Mouse (Mus musculus) embryo, embryonic 10 days (tissue): ENCODE data around the gene Mrvi1.

ENCODE experiments used
- DNase-seq: peaks from one replicate; pipeline ENCODE4 v3.0.0-alpha.2; 2015; ENCODE audit warnings: low spot score

The Mrvi1 gene

GRCm38 (mm10) chr7:110834522-110834921 lies 147.7 kb downstream of the Mrvi1 start:
- no peak for DNase-seq

DNA sequence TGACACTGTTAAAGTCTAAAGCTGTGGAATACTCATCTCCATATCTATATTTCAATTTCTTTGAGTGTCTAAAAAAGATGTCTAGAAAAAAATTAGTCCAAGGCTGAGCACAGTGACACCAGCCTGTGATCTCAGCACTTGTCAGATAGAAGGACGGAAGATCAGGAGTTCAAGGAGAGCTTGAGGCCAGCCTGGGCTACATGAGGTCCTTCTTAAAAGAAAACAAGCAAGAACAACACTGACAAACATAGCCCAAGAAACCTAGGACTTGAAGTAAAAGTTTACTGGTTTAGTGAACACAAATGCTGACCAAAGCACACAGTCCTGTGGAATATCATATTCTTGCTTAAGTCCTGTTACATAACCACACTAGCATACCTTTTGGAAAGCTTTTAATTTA lies 148.2 kb downstream of the Mrvi1 start:
- no peak for DNase-seq

DNA sequence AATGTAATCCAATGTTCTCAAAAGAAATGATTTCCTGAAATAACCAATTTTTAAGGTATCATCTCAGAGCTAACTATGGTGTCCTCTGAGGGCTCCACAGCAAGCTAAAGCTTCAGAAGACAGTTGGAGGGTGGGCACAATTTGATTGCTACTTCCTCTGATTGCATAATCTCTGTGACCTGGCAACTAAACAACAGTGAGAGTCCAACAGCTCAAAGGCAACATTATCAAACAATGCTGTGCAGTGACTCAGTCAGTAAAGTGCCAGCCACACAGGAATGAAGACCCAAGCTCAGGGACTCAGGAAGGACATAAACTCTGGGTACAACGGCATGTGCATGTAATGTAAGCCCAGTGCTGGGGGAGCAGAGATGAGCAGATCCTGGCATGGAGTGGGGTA lies 149.2 kb downstream of the Mrvi1 start:
- DNase-seq, result no peak

DNA sequence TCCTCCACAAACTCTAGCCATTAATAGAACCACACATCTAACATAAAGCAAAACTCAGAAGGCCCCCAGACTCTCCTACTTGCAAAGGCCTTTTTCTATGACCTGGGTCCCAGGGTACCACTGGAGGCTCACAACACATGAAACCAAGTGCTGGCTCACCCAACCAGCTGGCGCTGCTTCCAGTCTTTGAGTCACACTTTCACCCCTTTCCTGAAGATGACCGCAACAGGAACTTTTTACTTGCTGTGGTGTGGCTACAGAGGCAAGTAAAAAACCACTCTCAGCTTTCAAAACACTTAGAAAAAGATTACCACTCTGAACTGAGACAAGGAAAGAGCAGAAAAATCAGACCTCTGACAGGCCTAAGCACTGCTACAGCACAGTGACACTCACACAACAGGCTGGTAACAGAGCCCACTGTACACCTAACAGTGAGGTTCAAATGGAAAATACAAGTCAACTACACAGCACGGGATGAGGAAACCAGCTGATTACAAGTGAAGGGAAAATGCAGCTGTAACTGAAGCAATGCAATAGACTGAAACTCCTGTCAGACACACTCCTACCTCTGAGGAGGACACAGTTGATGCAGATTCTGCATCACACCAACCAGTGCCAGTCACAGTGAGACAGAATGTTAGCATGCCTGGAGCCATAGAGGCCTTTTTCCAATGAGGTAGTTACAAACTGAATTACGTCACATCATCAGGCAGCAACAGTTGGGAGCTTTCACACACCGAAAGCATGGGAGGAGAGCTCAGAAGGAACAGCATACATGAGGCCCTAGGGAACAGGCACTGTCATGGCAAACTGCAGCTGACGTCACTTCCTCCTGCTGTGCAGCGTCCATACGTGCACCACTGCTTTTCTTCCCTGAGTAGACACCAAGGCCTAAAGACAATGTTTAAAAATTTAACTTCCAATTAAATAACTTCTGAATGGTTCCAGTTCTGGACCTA lies 158.0 kb downstream of the Mrvi1 start:
- DNase-seq, result no peak

DNA sequence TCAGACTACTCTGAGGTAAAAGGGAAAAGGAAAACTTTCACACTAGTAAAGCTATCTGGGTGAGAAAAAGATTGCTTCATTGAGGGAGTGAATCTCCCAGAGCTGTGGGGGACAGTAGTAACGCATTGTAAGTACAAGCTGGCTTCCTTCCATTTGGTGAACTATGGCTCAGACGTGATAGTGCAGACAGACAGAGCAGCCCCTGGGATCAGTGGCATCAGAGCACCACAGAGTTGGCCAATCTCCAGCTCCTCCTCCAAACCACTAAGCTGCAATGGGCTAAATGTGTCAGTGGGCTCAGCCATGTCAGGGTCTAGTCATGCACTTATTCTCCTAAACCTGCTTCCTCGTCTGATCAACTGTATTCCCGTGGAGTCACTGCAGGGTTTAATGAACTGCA lies 158.7 kb downstream of the Mrvi1 start:
- no peak for DNase-seq

DNA sequence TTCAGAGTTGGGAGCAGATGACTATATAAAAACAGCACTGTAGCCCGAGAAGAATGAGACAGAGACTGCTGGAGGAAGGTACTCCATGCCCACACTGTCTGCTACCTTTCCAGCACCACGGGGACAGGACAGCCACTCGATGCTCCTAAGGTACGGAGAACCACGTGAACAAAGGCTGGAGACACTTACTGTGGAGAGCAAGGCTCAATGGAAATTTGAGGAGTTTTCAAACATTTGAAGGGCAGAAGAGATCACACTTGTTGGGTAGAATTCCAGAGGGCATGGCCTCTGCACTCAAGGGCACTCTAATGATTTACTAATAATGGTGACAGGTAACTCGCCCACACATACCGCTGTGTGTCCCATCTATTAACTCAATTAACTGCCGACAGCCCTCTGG lies 159.2 kb downstream of the Mrvi1 start:
- no peak for DNase-seq

DNA sequence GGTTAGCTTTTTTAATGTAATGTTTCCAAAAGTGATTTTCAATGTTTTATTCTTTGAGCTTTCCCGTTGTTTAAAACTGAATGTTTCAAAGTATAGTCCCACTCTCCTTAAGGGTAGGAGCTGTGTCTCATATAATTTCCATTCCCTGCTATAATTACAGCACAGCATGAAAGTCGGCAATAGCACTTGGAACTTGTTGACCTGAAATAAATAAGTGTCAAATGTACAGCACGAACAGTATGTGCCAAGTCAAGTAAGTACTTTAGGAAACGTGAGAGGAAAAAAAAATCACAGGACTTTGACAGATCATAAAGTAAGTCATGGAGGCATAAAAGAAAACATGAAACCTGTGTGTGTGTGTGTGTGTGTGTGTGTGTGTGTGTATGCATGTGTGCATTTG lies 160.2 kb downstream of the Mrvi1 start:
- DNase-seq, result no peak

DNA sequence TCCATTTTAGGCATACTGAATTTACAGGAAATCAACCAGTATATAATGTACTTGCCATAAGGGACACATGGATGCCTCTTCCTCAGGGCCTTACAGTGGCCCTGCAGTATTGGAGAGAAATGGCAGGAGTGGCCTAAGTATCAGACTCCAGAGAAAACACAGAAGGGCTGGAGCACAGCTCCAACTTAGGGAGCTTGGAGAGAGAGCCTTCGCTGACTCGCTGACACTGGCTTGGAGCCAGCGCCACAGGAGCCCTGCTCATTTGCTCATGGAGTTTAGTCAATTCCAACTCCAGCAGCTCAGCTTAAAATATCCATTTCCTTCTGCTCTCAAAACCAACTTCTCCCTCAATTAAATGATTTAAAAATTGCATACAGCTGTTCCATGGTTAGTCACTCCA lies 160.6 kb downstream of the Mrvi1 start:
- DNase-seq, result no peak

- DNase-seq, result peak; percentile 58
Measured at GRCm38 (mm10) chr7:110821068-110821467, 161.2 kb downstream of the Mrvi1 start.

GRCm38 (mm10) chr7:110818787-110819350 lies 163.4 kb downstream of the Mrvi1 start:
- DNase-seq, result no peak
